In genomic region chr13:63293647-63294046, GRCm38 (mm10) we compare ENCODE assay signal across 8 mouse cellular contexts.
DNase-seq lines count a peak whose midpoint lies in the region; ATAC-seq and TF ChIP-seq lines count a peak whose summit lies in the region.

No protein-coding gene starts in this region.

- WGBS in forebrain, embryonic 10.5 days = 47% methylated on average over 3 of the region's 3 CpGs
- WGBS in forebrain, postnatal 0 days = 62% methylated on average over 3 of the region's 3 CpGs
- WGBS in kidney, embryonic 16.5 days = 61% methylated on average over 3 of the region's 3 CpGs
- 40% methylated on average over 3 of the region's 3 CpGs for WGBS in embryonic facial prominence, embryonic 11.5 days
- WGBS in liver, embryonic 13.5 days (ENCODE audit: insufficient replicate concordance) = 86% methylated on average over 3 of the region's 3 CpGs

- peaks cover 11% of the 10 kb centered on the region; the same call in 1 of the 2 replicates for H3K27me3 ChIP-seq in forebrain, embryonic 10.5 days (ENCODE audit: poor library complexity, severe bottlenecking)
- H3K27me3 ChIP-seq in forebrain, postnatal 0 days (ENCODE audit: insufficient read depth, low read length) = no peaks in the 10 kb centered on the region
- H3K27me3 ChIP-seq in kidney, embryonic 16.5 days (ENCODE audit: insufficient read depth, low read length) = no peaks in the 10 kb centered on the region
- H3K27me3 ChIP-seq in embryonic facial prominence, embryonic 11.5 days (ENCODE audit: control insufficient read depth, insufficient read depth, low read length) = no peaks in the 10 kb centered on the region
- no peaks in the 10 kb centered on the region for H3K27me3 ChIP-seq in liver, embryonic 13.5 days

- H3K27ac ChIP-seq in forebrain, embryonic 10.5 days = peak overlapping the region; percentile 77
- no peak overlapping the region for H3K27ac ChIP-seq in forebrain, postnatal 0 days (ENCODE audit: low read depth, low read length)
- peak overlapping the region; percentile 84 for H3K27ac ChIP-seq in kidney, embryonic 16.5 days (ENCODE audit: low read length)
- peak overlapping the region; percentile 59; the same call in 1 of the 2 replicates for H3K27ac ChIP-seq in embryonic facial prominence, embryonic 11.5 days (replicated peaks; ENCODE audit: low read depth, low read length)
- H3K27ac ChIP-seq in liver, embryonic 13.5 days = peak overlapping the region; percentile 41

- no peak overlapping the region for H3K4me2 ChIP-seq in forebrain, postnatal 0 days (ENCODE audit: low read depth)
- no peak overlapping the region for H3K4me2 ChIP-seq in kidney, embryonic 16.5 days (replicated peaks; ENCODE audit: low read depth, low read length)
- no peak overlapping the region; the same call in 1 of the 2 replicates for H3K4me2 ChIP-seq in embryonic facial prominence, embryonic 11.5 days (ENCODE audit: low read depth, low read length)
- no peak overlapping the region for H3K4me2 ChIP-seq in liver, embryonic 13.5 days

- H3K9me3 ChIP-seq in forebrain, embryonic 10.5 days = no peaks in the 10 kb centered on the region
- H3K9me3 ChIP-seq in forebrain, postnatal 0 days (ENCODE audit: low read length) = no peaks in the 10 kb centered on the region
- no peaks in the 10 kb centered on the region for H3K9me3 ChIP-seq in kidney, embryonic 16.5 days (ENCODE audit: low read length)
- H3K9me3 ChIP-seq in embryonic facial prominence, embryonic 11.5 days (replicated peaks; ENCODE audit: control insufficient read depth, low read length) = no peaks in the 10 kb centered on the region
- H3K9me3 ChIP-seq in liver, embryonic 13.5 days (replicated peaks) = no peaks in the 10 kb centered on the region

- peaks cover 58% of the 10 kb centered on the region for H3K36me3 ChIP-seq in forebrain, embryonic 10.5 days (replicated peaks)
- peaks cover 8% of the 10 kb centered on the region; the same call in 1 of the 2 replicates for H3K36me3 ChIP-seq in forebrain, postnatal 0 days (ENCODE audit: insufficient read depth)
- peaks cover 61% of the 10 kb centered on the region for H3K36me3 ChIP-seq in kidney, embryonic 16.5 days (ENCODE audit: insufficient read depth, low read length)
- peaks cover 3% of the 10 kb centered on the region for H3K36me3 ChIP-seq in embryonic facial prominence, embryonic 11.5 days (replicated peaks; ENCODE audit: control insufficient read depth, insufficient read depth, low read depth, low read length)
- peaks cover 25% of the 10 kb centered on the region for H3K36me3 ChIP-seq in liver, embryonic 13.5 days

- no peak overlapping the region for H3K9ac ChIP-seq in forebrain, postnatal 0 days
- 0 out of 2 replicates have a peak overlapping the region, but pooled peaks have one; percentile 10 for H3K9ac ChIP-seq in kidney, embryonic 16.5 days (replicated peaks; ENCODE audit: low read length)
- no peak overlapping the region; the same call in 1 of the 2 replicates for H3K9ac ChIP-seq in embryonic facial prominence, embryonic 11.5 days (replicated peaks; ENCODE audit: low read length)
- H3K9ac ChIP-seq in liver, embryonic 13.5 days = no peak overlapping the region

- H3K4me1 ChIP-seq in forebrain, embryonic 10.5 days = peaks cover 33% of the 10 kb centered on the region
- no peaks in the 10 kb centered on the region for H3K4me1 ChIP-seq in forebrain, postnatal 0 days (ENCODE audit: insufficient read depth)
- peaks cover 35% of the 10 kb centered on the region for H3K4me1 ChIP-seq in kidney, embryonic 16.5 days (ENCODE audit: insufficient read depth, low read length)
- 0 out of 2 replicates have a peak, but pooled peaks cover 6% of the 10 kb centered on the region for H3K4me1 ChIP-seq in embryonic facial prominence, embryonic 11.5 days (ENCODE audit: control insufficient read depth, insufficient read depth, low read length)
- H3K4me1 ChIP-seq in liver, embryonic 13.5 days (replicated peaks) = peaks cover 16% of the 10 kb centered on the region

- DNase-seq in forebrain, embryonic 10.5 days (ENCODE audit: extremely low spot score, low spot score) = no peak
- DNase-seq in forebrain, postnatal 0 days = no peak
- no peak for DNase-seq in kidney, adult 18-20 months
- no peak for DNase-seq in embryonic facial prominence, embryonic 11.5 days (ENCODE audit: low spot score)
- no peak for DNase-seq in liver, embryonic 13.5 days
- no peak for DNase-seq in MN1 (ENCODE audit: low spot score)
- no peak for DNase-seq in lung, postnatal 25 days (ENCODE audit: low spot score)

- no peak overlapping the region for H3K4me3 ChIP-seq in forebrain, embryonic 10.5 days
- H3K4me3 ChIP-seq in forebrain, postnatal 0 days (ENCODE audit: low read depth, low read length) = no peak overlapping the region
- H3K4me3 ChIP-seq in kidney, embryonic 16.5 days (ENCODE audit: low read length) = no peak overlapping the region
- no peak overlapping the region for H3K4me3 ChIP-seq in embryonic facial prominence, embryonic 11.5 days (ENCODE audit: low read depth, low read length)
- H3K4me3 ChIP-seq in liver, embryonic 13.5 days (replicated peaks) = no peak overlapping the region

- TF ChIP-seq CTCF in forebrain, postnatal 0 days (IDR thresholded peaks at IDR 0.05; ENCODE audit: low read depth) = no peak

- ATAC-seq in forebrain, postnatal 0 days = no peak
- no peak for ATAC-seq in kidney, embryonic 16.5 days (ENCODE audit: low FRiP score, low TSS enrichment)
- no peak for ATAC-seq in embryonic facial prominence, embryonic 11.5 days (replicated peaks; ENCODE audit: insufficient number of reproducible peaks, low FRiP score, low TSS enrichment, low read depth)
- ATAC-seq in liver, embryonic 13.5 days (ENCODE audit: low read depth) = no peak
